Mouse (Mus musculus) lung, adult 2 months (tissue): Measurements from ENCODE around the gene Vipas39.
A peak's percentile ranks its signal among the peaks of the same experiment; 100 is the strongest.

Experiments used
- CTCF ChIP-seq: fragments of 200-500 bp; IDR thresholded peaks from 2 replicates; pipeline ENCODE4 v1.5.1; 2011; ENCODE audit warnings: mild to moderate bottlenecking, low read length, control low read depth; ENCODE audit not compliant: insufficient read depth
- POLR2A ChIP-seq: fragments of 200-500 bp; IDR thresholded peaks from 2 replicates; pipeline ENCODE4 v1.6.1; 2011; ENCODE audit warnings: low read depth, mild to moderate bottlenecking, control low read depth, low read length, borderline replicate concordance; ENCODE audit errors: extremely low read depth

DNA sequence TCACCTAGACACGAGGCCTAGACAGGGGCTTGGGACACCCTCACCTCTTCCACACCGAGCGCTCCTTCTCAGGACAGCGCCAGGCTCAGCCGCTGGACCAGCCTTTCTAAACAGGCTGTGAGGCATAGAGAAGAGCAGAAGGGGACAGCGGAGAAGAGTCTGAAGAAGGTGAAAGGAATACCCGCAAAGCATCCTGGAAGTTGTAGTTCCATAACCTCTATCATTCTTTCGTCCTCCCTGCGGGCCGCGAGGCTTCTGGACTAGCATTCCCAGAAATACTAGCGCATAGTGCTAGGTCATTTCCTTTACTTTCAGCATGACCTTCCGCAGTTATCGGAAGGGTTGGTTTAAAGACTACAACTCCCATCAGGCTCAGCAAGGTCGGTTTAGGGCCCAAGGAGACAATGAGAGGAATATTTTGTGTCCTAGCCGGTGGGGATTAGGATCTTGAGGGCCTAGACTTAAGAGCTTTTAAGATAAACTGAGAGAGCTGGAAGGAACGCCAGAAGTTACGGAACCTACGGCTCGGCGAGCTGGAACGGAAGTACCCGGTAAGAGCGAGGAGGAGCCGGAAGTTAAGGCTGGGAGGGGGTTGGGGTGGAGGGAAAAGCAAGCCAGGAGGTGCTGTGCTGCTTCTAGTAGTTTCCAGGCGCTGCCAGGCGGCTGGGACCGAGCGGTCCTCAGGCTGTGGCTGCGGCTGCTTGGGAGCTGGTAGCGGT is at the start of gene Vipas39, which contains the start of gene Ahsa1:
- TF ChIP-seq CTCF: no peak
- TF ChIP-seq POLR2A: peak; percentile 93
